15 mouse cellular contexts compared by ENCODE assay signal in the genomic region with DNA sequence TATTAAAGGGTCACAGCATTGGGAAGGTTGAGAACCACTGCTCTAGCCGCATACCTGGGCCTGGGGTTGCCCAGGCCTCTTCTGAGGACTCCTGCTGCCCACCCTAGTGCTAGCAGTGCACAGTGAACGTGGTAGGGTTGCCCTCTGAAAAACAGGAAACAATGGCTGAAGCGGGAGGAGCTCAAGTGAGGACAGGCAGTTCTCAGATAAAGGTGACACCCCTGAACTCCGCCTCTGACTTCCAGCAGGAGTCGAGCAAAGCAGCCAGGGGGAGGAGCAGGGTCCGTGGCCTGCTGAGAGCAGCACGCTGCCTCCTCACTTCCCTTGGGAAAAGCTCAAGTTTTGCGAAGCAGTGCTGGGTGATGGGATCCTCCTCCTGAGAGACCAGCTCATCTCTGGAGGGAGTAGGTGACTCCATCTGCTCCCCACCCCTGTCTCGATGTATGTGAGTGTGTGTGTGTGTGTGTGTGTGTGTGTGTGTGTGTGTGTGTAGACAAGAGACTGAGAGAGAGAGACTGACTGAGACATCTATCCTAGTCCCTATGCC. TPM values are rescaled to one million over a fixed set of nuclear protein-coding genes. Genes with fewer than 3 reads are reported as not detected.
DNase-seq lines count a peak whose midpoint lies in the region; ATAC-seq and TF ChIP-seq lines count a peak whose summit lies in the region.
"Had no signal": no experiment of that assay in that cellular context is flagged by ENCODE, and none has a peak within 500 bp of the region (broad histone marks: within the 10 kb centered on the region; RNA-seq: fewer than 3 reads in every experiment).

No protein-coding gene starts in this region.

- TF ChIP-seq POLR2A in heart, adult 2 months (IDR thresholded peaks at IDR 0.05; ENCODE audit: insufficient read depth, low read depth, low read length) = no peak; the same call in 1 of the 2 replicates
- no peak for TF ChIP-seq POLR2A in olfactory bulb, adult 2 months (IDR thresholded peaks at IDR 0.05; ENCODE audit: insufficient read depth, low read depth, low read length)

- H3K36me3 ChIP-seq in heart, adult 2 months (ENCODE audit: control insufficient read depth, insufficient read depth, low read length) = no peaks in the 10 kb centered on the region
- H3K36me3 ChIP-seq in heart, embryonic 12.5 days = no peaks in the 10 kb centered on the region
- H3K36me3 ChIP-seq: limb, embryonic 15.5 days had no signal

- H3K4me2 ChIP-seq in heart, embryonic 12.5 days = no peak overlapping the region
- H3K4me2 ChIP-seq: limb, embryonic 15.5 days had no signal

- TF ChIP-seq EP300 in heart, adult 2 months (IDR thresholded peaks at IDR 0.05; ENCODE audit: insufficient read depth, low read depth, low read length) = 0 out of 2 replicates have a peak, but pooled peaks have one; percentile 14

- DNase-seq in heart, adult 2 months = no peak
- DNase-seq in right cerebral cortex, adult 2 months (ENCODE audit: low spot score in 2 of 2) = peak; percentile 31 to 47
- no peak for DNase-seq in right cerebral cortex, postnatal 10 days (ENCODE audit: low spot score in 2 of 2)
- DNase-seq in embryo, embryonic 10.5 days (ENCODE audit: low spot score) = peak; percentile 19
- no peak for DNase-seq in spleen, postnatal 14 days (ENCODE audit: low spot score in 2 of 2)
- DNase-seq in adrenal gland, postnatal 14 days = no peak
- DNase-seq: adrenal gland, postnatal 10 days; cerebellum, postnatal 36 days; kidney, adult 2 months; kidney, postnatal 4 days; lung, postnatal 10 days had no signal

- intact Hi-C loops in heart, adult 2 months (cut with DNase I) = no loop called here

- 36% methylated on average over 9 of the region's 9 CpGs for WGBS in heart, adult 2 months
- 7% methylated on average over 9 of the region's 9 CpGs for WGBS in heart, embryonic 12.5 days
- 58% methylated on average over 9 of the region's 9 CpGs for WGBS in olfactory bulb, adult 2 months

- no peaks in the 10 kb centered on the region for H3K27me3 ChIP-seq in heart, adult 2 months (ENCODE audit: control insufficient read depth, insufficient read depth, low read length)
- H3K27me3 ChIP-seq in heart, embryonic 12.5 days (replicated peaks) = peaks cover 13% of the 10 kb centered on the region
- H3K27me3 ChIP-seq: limb, embryonic 15.5 days had no signal

- no peak overlapping the region for H3K9ac ChIP-seq in heart, adult 2 months (ENCODE audit: low read depth, low read length)
- no peak overlapping the region for H3K9ac ChIP-seq in heart, embryonic 12.5 days
- H3K9ac ChIP-seq: hindbrain, embryonic 14.5 days; limb, embryonic 15.5 days had no signal

- no peak for ATAC-seq in heart, embryonic 12.5 days (ENCODE audit: insufficient number of reproducible peaks, low FRiP score)

- TF ChIP-seq CTCF in heart, adult 2 months (IDR thresholded peaks at IDR 0.05) = no peak
- TF ChIP-seq CTCF in olfactory bulb, adult 2 months (IDR thresholded peaks at IDR 0.05; ENCODE audit: insufficient read depth, low read depth, low read length) = no peak

- H3K4me1 ChIP-seq in heart, adult 2 months (ENCODE audit: control insufficient read depth, insufficient read depth, low read length) = peaks cover 6% of the 10 kb centered on the region
- peaks cover 8% of the 10 kb centered on the region for H3K4me1 ChIP-seq in heart, embryonic 12.5 days (replicated peaks)
- peaks cover 6% of the 10 kb centered on the region for H3K4me1 ChIP-seq in olfactory bulb, adult 2 months (ENCODE audit: control insufficient read depth, insufficient read depth, low read length)
- H3K4me1 ChIP-seq: limb, embryonic 15.5 days had no signal

- no peaks in the 10 kb centered on the region for H3K79me2 ChIP-seq in heart, adult 2 months (replicated peaks; ENCODE audit: control insufficient read depth, insufficient read depth, low read length)

- H3K9me3 ChIP-seq in heart, embryonic 12.5 days (replicated peaks) = no peaks in the 10 kb centered on the region
- H3K9me3 ChIP-seq: limb, embryonic 15.5 days had no signal

- H3K27ac ChIP-seq in heart, adult 2 months = no peak overlapping the region
- H3K27ac ChIP-seq in heart, embryonic 12.5 days (ENCODE audit: poor library complexity, severe bottlenecking) = no peak overlapping the region
- peak overlapping the region; percentile 2; the same call in 1 of the 2 replicates for H3K27ac ChIP-seq in olfactory bulb, adult 2 months (ENCODE audit: insufficient read depth, low read depth, low read length)
- H3K27ac ChIP-seq: hindbrain, embryonic 14.5 days; limb, embryonic 15.5 days had no signal

- no peak overlapping the region for H3K4me3 ChIP-seq in heart, adult 2 months
- no peak overlapping the region for H3K4me3 ChIP-seq in heart, embryonic 12.5 days
- no peak overlapping the region for H3K4me3 ChIP-seq in olfactory bulb, adult 2 months (ENCODE audit: insufficient read depth, low read depth, low read length)
- H3K4me3 ChIP-seq: limb, embryonic 15.5 days had no signal

RNA-seq across cellular contexts. Expression of a gene that starts 38.2 kb away (rescaled TPM):
- total RNA-seq in heart, adult 2 months (2021) = under 1 TPM; 0.23 to 0.34 TPM
- 0.68 and 1.3 TPM in 2 replicates for polyA plus RNA-seq in heart, adult 2 months (2012; rRNA removed)
- not detected in 2 replicates for polyA plus RNA-seq in heart, embryonic 12.5 days (2016; fragmentation: Nextera tagmentation; extraction: Ambion mirVana)
- polyA plus RNA-seq in olfactory bulb, adult 2 months (2012; ENCODE audit: insufficient read depth, insufficient read length, low replicate concordance, missing spikeins) = not detected in 2 replicates
- 0.63 and 1.5 TPM in 2 replicates for total RNA-seq in adrenal gland, postnatal 14 days (2021)
- polyA plus RNA-seq: limb, embryonic 15.5 days had no signal

Comparison
In these comparisons a context has a peak if more than half of its experiments do, and no peak if none do; other contexts are left out.
1. DNase-seq: peak in right cerebral cortex, adult 2 months (2 of 2) and embryo, embryonic 10.5 days (single experiment); none in heart, adult 2 months (0 of 2), right cerebral cortex, postnatal 10 days (0 of 2), spleen, postnatal 14 days (0 of 2) and adrenal gland, postnatal 14 days (single experiment).
2. RNA of a gene that starts 38.2 kb away (polyA plus RNA-seq): not detected in olfactory bulb, adult 2 months; 0.68 to 1.3 TPM in heart, adult 2 months and not detected in heart, embryonic 12.5 days; every median in the first group is over 10 times any median in the second.